Mouse (Mus musculus): ENCODE results near the gene Ncmap. TPM values are rescaled to one million over a fixed set of nuclear protein-coding genes. Genes with fewer than 3 reads are reported as not detected.

Ncmap gene
- polyA plus RNA-seq, 1 experiment: 0.04 TPM

GRCm38 (mm10) chr4:135353794-135354450 lies 44.1 kb downstream of the Ncmap start:
- Histone ChIP-seq H3K4me3 (peak overlapping the region; percentile 81), H3K4me2 (ENCODE audit: low read depth) (peak overlapping the region; percentile 95), H3ac (ENCODE audit: control insufficient read depth, insufficient read length) (peak overlapping the region; percentile 68), H3K79me2 (ENCODE audit: control insufficient read depth, insufficient read depth) (peaks cover 40% of the 10 kb centered on the region), H3K36me3 (ENCODE audit: control insufficient read depth, insufficient read depth) (no peaks in the 10 kb centered on the region), H3K27me3 (ENCODE audit: control insufficient read depth, insufficient read depth, insufficient read length) (peaks cover 7% of the 10 kb centered on the region)
- no peak for TF ChIP-seq REST (IDR thresholded peaks at IDR 0.05; ENCODE audit: insufficient read depth, insufficient read length)
- no peak for TF ChIP-seq POLR2A (IDR thresholded peaks at IDR 0.05; ENCODE audit: insufficient read length, low read depth)
- TF ChIP-seq E2F4 (IDR thresholded peaks at IDR 0.05; ENCODE audit: insufficient read depth): no peak
- no peak for TF ChIP-seq MYOG (IDR thresholded peaks at IDR 0.05; ENCODE audit: control insufficient read depth in 1 of 3, insufficient read depth in 1 of 3, insufficient read length in 2 of 3, low read depth in 2 of 3)
- no peak for TF ChIP-seq POLR2AphosphoS2 (IDR thresholded peaks at IDR 0.05; ENCODE audit: insufficient read length, low read depth)
- no peak for TF ChIP-seq CEBPB (IDR thresholded peaks at IDR 0.05; ENCODE audit: insufficient read depth, poor library complexity, severe bottlenecking)
- no peak for TF ChIP-seq MAX (IDR thresholded peaks at IDR 0.05; ENCODE audit: low read depth)
- no peak for TF ChIP-seq TCF12 (IDR thresholded peaks at IDR 0.05; ENCODE audit: insufficient read depth, poor library complexity, severe bottlenecking)
- TF ChIP-seq MYOD1 (IDR thresholded peaks at IDR 0.05; ENCODE audit: control insufficient read depth in 1 of 3, insufficient read length in 2 of 3, low read depth in 2 of 3): no peak
- no peak for TF ChIP-seq SRF (IDR thresholded peaks at IDR 0.05; ENCODE audit: control insufficient read depth, insufficient read length, low read depth)
- TF ChIP-seq USF1 (IDR thresholded peaks at IDR 0.05; ENCODE audit: low read depth): no peak
- TF ChIP-seq TCF3 (IDR thresholded peaks at IDR 0.05; ENCODE audit: insufficient read length, low read depth): no peak

GRCm38 (mm10) chr4:135353066-135353793 lies 44.8 kb downstream of the Ncmap start, which contains the start of gene Srrm1:
Gene Srrm1 (minus strand): TSS chr4:135353321.
- Histone ChIP-seq H3K79me2 (ENCODE audit: control insufficient read depth, insufficient read depth) (peaks cover 47% of the 10 kb centered on the region), H3K36me3 (ENCODE audit: control insufficient read depth, insufficient read depth) (no peaks in the 10 kb centered on the region), H3ac (ENCODE audit: control insufficient read depth, insufficient read length) (peak within 1 kb of the TSS; percentile 68), H3K4me2 (ENCODE audit: low read depth) (peak within 1 kb of the TSS; percentile 95), H3K4me3 (peak within 1 kb of the TSS; percentile 81), H3K27me3 (ENCODE audit: control insufficient read depth, insufficient read depth, insufficient read length) (peaks cover 7% of the 10 kb centered on the region)
- peak; percentile 1 for TF ChIP-seq USF1 (IDR thresholded peaks at IDR 0.05; ENCODE audit: low read depth)
- no peak for TF ChIP-seq CEBPB (IDR thresholded peaks at IDR 0.05; ENCODE audit: insufficient read depth, poor library complexity, severe bottlenecking)
- TF ChIP-seq REST (IDR thresholded peaks at IDR 0.05; ENCODE audit: insufficient read depth, insufficient read length): no peak
- peak; percentile 89 for TF ChIP-seq POLR2A (IDR thresholded peaks at IDR 0.05; ENCODE audit: insufficient read length, low read depth)
- no peak for TF ChIP-seq SRF (IDR thresholded peaks at IDR 0.05; ENCODE audit: control insufficient read depth, insufficient read length, low read depth)
- no peak for TF ChIP-seq MAX (IDR thresholded peaks at IDR 0.05; ENCODE audit: low read depth)
- peak; percentile 93 for TF ChIP-seq POLR2AphosphoS2 (IDR thresholded peaks at IDR 0.05; ENCODE audit: insufficient read length, low read depth)
- TF ChIP-seq MYOD1 (IDR thresholded peaks at IDR 0.05; ENCODE audit: control insufficient read depth in 1 of 3, insufficient read length in 2 of 3, low read depth in 2 of 3): peak in 1 of 3 experiments; percentile 42
- TF ChIP-seq MYOG (IDR thresholded peaks at IDR 0.05; ENCODE audit: control insufficient read depth in 1 of 3, insufficient read depth in 1 of 3, insufficient read length in 2 of 3, low read depth in 2 of 3): peak in 1 of 3 experiments; percentile 40
- no peak for TF ChIP-seq TCF12 (IDR thresholded peaks at IDR 0.05; ENCODE audit: insufficient read depth, poor library complexity, severe bottlenecking)
- no peak for TF ChIP-seq TCF3 (IDR thresholded peaks at IDR 0.05; ENCODE audit: insufficient read length, low read depth)
- no peak for TF ChIP-seq E2F4 (IDR thresholded peaks at IDR 0.05; ENCODE audit: insufficient read depth)

GRCm38 (mm10) chr4:135352326-135353065 lies 45.5 kb downstream of the Ncmap start:
- no peak for TF ChIP-seq POLR2AphosphoS2 (IDR thresholded peaks at IDR 0.05; ENCODE audit: insufficient read length, low read depth)
- TF ChIP-seq MYOD1 (IDR thresholded peaks at IDR 0.05; ENCODE audit: control insufficient read depth in 1 of 3, insufficient read length in 2 of 3, low read depth in 2 of 3): no peak
- no peak for TF ChIP-seq TCF3 (IDR thresholded peaks at IDR 0.05; ENCODE audit: insufficient read length, low read depth)
- peaks cover 54% of the 10 kb centered on the region for H3K79me2 ChIP-seq (ENCODE audit: control insufficient read depth, insufficient read depth)
- H3K36me3 ChIP-seq (ENCODE audit: control insufficient read depth, insufficient read depth): peaks cover 2% of the 10 kb centered on the region
- peaks cover 7% of the 10 kb centered on the region for H3K27me3 ChIP-seq (ENCODE audit: control insufficient read depth, insufficient read depth, insufficient read length)
- peak overlapping the region; percentile 92 for H3K4me2 ChIP-seq (ENCODE audit: low read depth)
- peak overlapping the region; percentile 81 for H3K4me3 ChIP-seq
- peak overlapping the region; percentile 68 for H3ac ChIP-seq (ENCODE audit: control insufficient read depth, insufficient read length)

- H3ac ChIP-seq (ENCODE audit: control insufficient read depth, insufficient read length): no peak overlapping the region
- H3K4me3 ChIP-seq: no peak overlapping the region
- TF ChIP-seq MYOD1 (IDR thresholded peaks at IDR 0.05; ENCODE audit: control insufficient read depth in 1 of 3, insufficient read length in 2 of 3, low read depth in 2 of 3) (no peak), SRF (IDR thresholded peaks at IDR 0.05; ENCODE audit: control insufficient read depth, insufficient read length, low read depth) (no peak), MYOG (IDR thresholded peaks at IDR 0.05; ENCODE audit: control insufficient read depth in 1 of 3, insufficient read depth in 1 of 3, insufficient read length in 2 of 3, low read depth in 2 of 3) (no peak), USF1 (IDR thresholded peaks at IDR 0.05; ENCODE audit: low read depth) (no peak), TCF12 (IDR thresholded peaks at IDR 0.05; ENCODE audit: insufficient read depth, poor library complexity, severe bottlenecking) (no peak), POLR2AphosphoS2 (IDR thresholded peaks at IDR 0.05; ENCODE audit: insufficient read length, low read depth) (no peak), E2F4 (IDR thresholded peaks at IDR 0.05; ENCODE audit: insufficient read depth) (no peak), TCF3 (IDR thresholded peaks at IDR 0.05; ENCODE audit: insufficient read length, low read depth) (no peak), MAX (IDR thresholded peaks at IDR 0.05; ENCODE audit: low read depth) (no peak), CEBPB (IDR thresholded peaks at IDR 0.05; ENCODE audit: insufficient read depth, poor library complexity, severe bottlenecking) (no peak), REST (IDR thresholded peaks at IDR 0.05; ENCODE audit: insufficient read depth, insufficient read length) (no peak), POLR2A (IDR thresholded peaks at IDR 0.05; ENCODE audit: insufficient read length, low read depth) (no peak)
- peaks cover 69% of the 10 kb centered on the region for H3K79me2 ChIP-seq (ENCODE audit: control insufficient read depth, insufficient read depth)
- no peak overlapping the region for H3K4me2 ChIP-seq (ENCODE audit: low read depth)
- H3K27me3 ChIP-seq (ENCODE audit: control insufficient read depth, insufficient read depth, insufficient read length): no peaks in the 10 kb centered on the region
- H3K36me3 ChIP-seq (ENCODE audit: control insufficient read depth, insufficient read depth): peaks cover 75% of the 10 kb centered on the region
Measured at GRCm38 (mm10) chr4:135337376-135337942, 60.6 kb downstream of the Ncmap start.

All from myocyte (in vitro differentiated cells).